Comparison of ENCODE assay signal across 8 mouse cellular contexts in genomic region chr9:50752784-50753615, GRCm38 (mm10). TPM values are rescaled to one million over a fixed set of nuclear protein-coding genes. Genes with fewer than 3 reads are reported as not detected.
DNase-seq lines count a peak whose midpoint lies in the region; ATAC-seq lines count a peak whose summit lies in the region.

No protein-coding gene starts in this region.

- intact Hi-C loops in left cerebral cortex, postnatal 14 days (cut with DNase I), result loop anchor here (5.0 kb wide), 1 partner anchor 56 kb away; no protein-coding TSS in a partner anchor

- H3K9ac ChIP-seq in intestine, embryonic 16.5 days (ENCODE audit: low read depth, low read length), result peak overlapping the region; percentile 35

- WGBS in intestine, embryonic 16.5 days, result 60% methylated on average over 17 of the region's 17 CpGs

- no peaks in the 10 kb centered on the region for H3K27me3 ChIP-seq in intestine, embryonic 16.5 days (replicated peaks; ENCODE audit: control insufficient read depth, insufficient read depth, low read length)

- H3K9me3 ChIP-seq in intestine, embryonic 16.5 days (ENCODE audit: control insufficient read depth, low read length), result no peaks in the 10 kb centered on the region

- peaks cover 7% of the 10 kb centered on the region; the same call in 1 of the 2 replicates for H3K4me1 ChIP-seq in intestine, embryonic 16.5 days (ENCODE audit: control insufficient read depth, insufficient read depth, low read length)

- peak overlapping the region; percentile 17 for H3K4me2 ChIP-seq in intestine, embryonic 16.5 days (ENCODE audit: low read depth, low read length)

- H3K27ac ChIP-seq in intestine, embryonic 16.5 days (ENCODE audit: low read length), result peak overlapping the region; percentile 73; the same call in 1 of the 2 replicates

- DNase-seq in 3T3-L1 (ENCODE audit: low read depth, low spot score) (peak; percentile 91), ZHBTc4 (ENCODE audit: low read depth, low spot score) (peak; percentile 80)
- DNase-seq in gastrocnemius, adult 18-20 months (ENCODE audit: low spot score), result peak; percentile 97
- peak; percentile 61 to 71 for DNase-seq in left cerebral cortex, postnatal 14 days (ENCODE audit: low spot score in 2 of 2)
- DNase-seq in ovary, postnatal 36 days (ENCODE audit: low spot score), result peak; percentile 68

- ATAC-seq in intestine, embryonic 16.5 days, result peak; percentile 78
- no peak for ATAC-seq in megakaryocyte progenitor cell, adult 5-6 weeks (replicated peaks; ENCODE audit: poor library complexity)
- ATAC-seq in inflammation-experienced regulatory T-cells, adult 6 months, result no peak

- H3K36me3 ChIP-seq in intestine, embryonic 16.5 days (ENCODE audit: control insufficient read depth, insufficient read depth, low read length), result no peaks in the 10 kb centered on the region

- H3K4me3 ChIP-seq in intestine, embryonic 16.5 days (ENCODE audit: low read length), result peak overlapping the region; percentile 28

RNA-seq across cellular contexts. Expression of gene Hspb2, which starts 0.8 kb away (rescaled TPM):
- 100 to 1,000 TPM; 120 to 134 TPM for total RNA-seq in gastrocnemius, adult 18-20 months (2021)
- 5.0 TPM in 2 replicates for polyA plus RNA-seq in intestine, embryonic 16.5 days (2015; fragmentation: Nextera tagmentation; extraction: Ambion mirVana)
- total RNA-seq in left cerebral cortex, postnatal 14 days (2021), result 1 to 10 TPM; 2.3 to 2.7 TPM
- total RNA-seq in megakaryocyte progenitor cell, adult 5-6 weeks (2015), result not detected in 2 replicates
- total RNA-seq in megakaryocyte progenitor cell, adult 5-6 weeks (2017), result not detected in 2 replicates
- polyA plus RNA-seq in inflammation-experienced regulatory T-cells, adult 6 months (2017; shearing (Covaris generic)), result not detected

RNA-seq across cellular contexts. Expression of gene Cryab, which starts 1.9 kb away (rescaled TPM):
- total RNA-seq in gastrocnemius, adult 18-20 months (2021), result 1,000 to 10,000 TPM; 1,743 to 2,314 TPM
- polyA plus RNA-seq in intestine, embryonic 16.5 days (2015; fragmentation: Nextera tagmentation; extraction: Ambion mirVana), result 62.8 and 63.6 TPM in 2 replicates
- 100 to 1,000 TPM in 1 of 2 experiments, 10 to 100 TPM in 1; 90.2 to 105 TPM for total RNA-seq in left cerebral cortex, postnatal 14 days (2021)
- 0.71 and 0.99 TPM in 2 replicates for total RNA-seq in megakaryocyte progenitor cell, adult 5-6 weeks (2015)
- 0.34 and 0.54 TPM in 2 replicates for total RNA-seq in megakaryocyte progenitor cell, adult 5-6 weeks (2017)
- 1 to 10 TPM in 2 of 3 experiments, not detected in 1; 1.7 to 1.9 TPM for polyA plus RNA-seq in inflammation-experienced regulatory T-cells, adult 6 months (2017; shearing (Covaris generic))

RNA-seq across cellular contexts. Expression of gene 2310030G06Rik, which starts 6.7 kb away (rescaled TPM):
- total RNA-seq in gastrocnemius, adult 18-20 months (2021), result 1 to 10 TPM; 4.5 to 5.6 TPM
- polyA plus RNA-seq in intestine, embryonic 16.5 days (2015; fragmentation: Nextera tagmentation; extraction: Ambion mirVana), result 21.3 and 23.5 TPM in 2 replicates
- total RNA-seq in left cerebral cortex, postnatal 14 days (2021), result 1 to 10 TPM; 2.0 to 3.1 TPM
- total RNA-seq in megakaryocyte progenitor cell, adult 5-6 weeks (2015), result 0.64 TPM in 1 of 2 replicates, not detected in the other
- 0.71 TPM in 1 of 2 replicates, not detected in the other for total RNA-seq in megakaryocyte progenitor cell, adult 5-6 weeks (2017)
- polyA plus RNA-seq in inflammation-experienced regulatory T-cells, adult 6 months (2017; shearing (Covaris generic)), result not detected

RNA-seq across cellular contexts. Expression of gene Dixdc1, which starts 13.7 kb away (rescaled TPM):
- 1 to 10 TPM; 2.1 to 4.7 TPM for total RNA-seq in gastrocnemius, adult 18-20 months (2021)
- 4.8 TPM in 2 replicates for polyA plus RNA-seq in intestine, embryonic 16.5 days (2015; fragmentation: Nextera tagmentation; extraction: Ambion mirVana)
- total RNA-seq in left cerebral cortex, postnatal 14 days (2021), result 10 to 100 TPM; 72.5 to 79.2 TPM
- total RNA-seq in megakaryocyte progenitor cell, adult 5-6 weeks (2015), result 0.07 and 0.22 TPM in 2 replicates
- 0.42 and 0.44 TPM in 2 replicates for total RNA-seq in megakaryocyte progenitor cell, adult 5-6 weeks (2017)
- polyA plus RNA-seq in inflammation-experienced regulatory T-cells, adult 6 months (2017; shearing (Covaris generic)), result 1 to 10 TPM in 2 of 3 experiments, not detected in 1; 1.4 to 1.9 TPM

RNA-seq across cellular contexts. Expression of gene Fdxacb1, which starts 15.0 kb away (rescaled TPM):
- total RNA-seq in gastrocnemius, adult 18-20 months (2021), result 1 to 10 TPM; 4.2 to 4.4 TPM
- polyA plus RNA-seq in intestine, embryonic 16.5 days (2015; fragmentation: Nextera tagmentation; extraction: Ambion mirVana), result 12.6 and 13.0 TPM in 2 replicates
- total RNA-seq in left cerebral cortex, postnatal 14 days (2021), result 1 to 10 TPM; 5.3 to 5.6 TPM
- total RNA-seq in megakaryocyte progenitor cell, adult 5-6 weeks (2015), result 6.9 and 7.8 TPM in 2 replicates
- total RNA-seq in megakaryocyte progenitor cell, adult 5-6 weeks (2017), result 6.0 and 7.0 TPM in 2 replicates
- 10 to 100 TPM in 2 of 3 experiments, 1 to 10 TPM in 1; 9.9 to 11.1 (median 10.3) TPM for polyA plus RNA-seq in inflammation-experienced regulatory T-cells, adult 6 months (2017; shearing (Covaris generic))

Comparison
In these comparisons a context has a peak if more than half of its experiments do, and no peak if none do; other contexts are left out.
1. RNA of gene Hspb2, which starts 0.8 kb away (total RNA-seq): 120 to 134 TPM in gastrocnemius, adult 18-20 months; 2.3 to 2.7 TPM in left cerebral cortex, postnatal 14 days and not detected in megakaryocyte progenitor cell, adult 5-6 weeks; every median in the first group is over 10 times any median in the second.
2. RNA of gene Cryab, which starts 1.9 kb away (total RNA-seq): 1,743 to 2,314 TPM in gastrocnemius, adult 18-20 months and 90.2 to 105 TPM in left cerebral cortex, postnatal 14 days; 0.34 to 0.99 TPM in megakaryocyte progenitor cell, adult 5-6 weeks; every median in the first group is over 10 times any median in the second.
3. Peak in every context shown above with its lines, with median percentiles within 50 percentile points of each other: DNase-seq.